Mouse (Mus musculus) ES-E14 (cell line): ENCODE data around the gene Mdm2.

Source experiments
- CHD2 ChIP-seq: IDR thresholded peaks from 2 replicates; pipeline ENCODE4 v1.6.1; 2014; ENCODE audit warnings: mild to moderate bottlenecking, low read depth, low read length, inconsistent platforms
- HCFC1 ChIP-seq: IDR thresholded peaks from 2 replicates; pipeline ENCODE4 v1.6.1; 2012; ENCODE audit warnings: low read length, inconsistent platforms, borderline replicate concordance; ENCODE audit not compliant: insufficient read depth
- MAFK ChIP-seq: IDR thresholded peaks from 2 replicates; pipeline ENCODE4 v1.6.1; 2014; ENCODE audit warnings: mild to moderate bottlenecking, low read depth, low read length, inconsistent platforms; ENCODE audit not compliant: insufficient read depth
- ZC3H11A ChIP-seq: IDR thresholded peaks from 2 replicates; pipeline ENCODE4 v1.6.1; 2012; ENCODE audit warnings: low read depth, mild to moderate bottlenecking, inconsistent platforms, low read length, borderline replicate concordance
- ZNF384 ChIP-seq: IDR thresholded peaks from 2 replicates; pipeline ENCODE4 v1.6.1; 2012; ENCODE audit warnings: low read depth, low read length, inconsistent platforms

- peak; percentile 55; the same call in 1 of the 2 replicates for TF ChIP-seq ZC3H11A
- TF ChIP-seq HCFC1, result no peak
- TF ChIP-seq ZNF384, result 0 out of 2 replicates have a peak, but pooled peaks have one; percentile 48
- no peak for TF ChIP-seq CHD2
- no peak for TF ChIP-seq MAFK
These were observed 28.3 kb downstream of the Mdm2 start for GRCm38 (mm10) chr10:117681999-117682857.
